Mouse (Mus musculus) cerebellum, postnatal 25 days (tissue): ENCODE results near the gene Aars2.
A peak's percentile ranks its signal among the peaks of the same experiment; 100 is the strongest.

Experiments
- DNase-seq, 2 experiments: peaks; one replicate each; pipeline ENCODE4 v3.0.0; 2021; ENCODE audit warnings: mixed read lengths in 2 of 2

The Aars2 gene

DNA sequence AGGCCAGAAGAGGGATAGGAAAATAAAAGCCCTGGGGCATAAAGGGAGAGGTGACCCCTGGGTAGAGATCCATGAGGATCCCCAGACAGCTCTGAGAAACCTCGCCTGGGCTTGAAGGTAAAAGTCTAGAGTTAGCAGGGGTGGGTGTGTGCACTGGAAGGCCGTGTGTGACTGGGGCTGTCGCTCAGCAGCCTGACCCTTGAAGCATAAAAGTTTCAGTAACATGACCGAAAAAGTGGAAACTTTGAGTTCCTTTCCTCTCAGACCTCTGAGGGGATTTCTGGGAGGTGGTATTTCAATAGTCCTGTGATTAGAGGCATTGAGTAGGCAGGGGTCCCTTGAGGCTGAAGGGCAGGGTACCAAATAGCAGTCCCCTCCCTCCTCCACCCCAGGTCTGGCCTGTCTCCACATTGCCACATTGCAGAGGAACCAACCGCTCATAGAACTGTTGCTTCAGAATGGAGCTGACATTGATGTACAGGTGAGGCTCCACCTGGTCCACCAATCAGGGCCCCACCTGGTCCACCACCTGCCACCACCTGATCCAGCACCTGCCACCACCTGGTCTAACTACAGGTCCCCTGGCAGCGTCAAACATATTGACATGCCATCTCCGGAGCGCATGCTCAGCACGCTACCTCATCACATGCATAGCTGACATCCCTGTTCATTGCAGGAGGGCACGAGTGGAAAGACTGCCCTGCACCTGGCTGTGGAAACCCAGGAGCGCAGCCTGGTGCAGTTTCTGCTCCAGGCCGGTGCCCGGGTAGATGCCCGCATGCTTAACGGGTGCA, 53.3 kb downstream of the Aars2 start:
- DNase-seq: peak; percentile 69 to 78

- no peak for DNase-seq
Observed at GRCm38 (mm10) chr17:45563216-45563615, 56.6 kb downstream of the Aars2 start.

- DNase-seq: peak; percentile 94 to 97
Observed at GRCm38 (mm10) chr17:45563655-45564530, 57.3 kb downstream of the Aars2 start, which contains the start of gene Slc35b2. Slc35b2 (plus strand) TSS chr17:45563874.

DNA sequence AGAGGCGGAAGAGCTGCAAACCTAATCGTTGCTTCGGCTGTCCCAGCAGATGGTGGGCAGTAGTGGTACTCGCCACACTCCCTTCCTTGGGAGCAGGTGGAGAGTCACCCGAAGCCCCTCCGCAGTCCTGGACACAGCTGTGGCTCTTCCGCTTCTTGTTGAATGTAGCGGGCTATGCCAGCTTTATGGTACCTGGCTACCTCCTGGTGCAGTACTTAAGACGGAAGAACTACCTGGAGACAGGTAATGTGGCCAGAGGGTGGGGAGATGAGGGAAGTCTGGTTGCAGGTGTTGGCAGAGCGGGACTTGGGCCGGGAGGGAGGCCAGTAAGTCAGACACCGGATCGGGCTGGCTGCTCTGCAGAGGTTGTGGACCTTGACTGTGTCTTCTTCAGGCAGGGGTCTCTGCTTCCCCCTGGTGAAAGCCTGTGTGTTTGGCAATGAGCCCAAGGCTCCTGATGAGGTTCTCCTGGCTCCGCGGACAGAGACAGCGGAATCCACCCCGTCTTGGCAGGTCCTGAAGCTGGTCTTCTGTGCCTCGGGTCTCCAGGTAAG, 58.0 kb downstream of the Aars2 start:
- DNase-seq: peak in 1 of 2 experiments; percentile 32

GRCm38 (mm10) chr17:45565103-45565502, 58.5 kb downstream of the Aars2 start:
- DNase-seq: no peak

- no peak for DNase-seq
Observed at GRCm38 (mm10) chr17:45566031-45566359, 59.4 kb downstream of the Aars2 start.

- peak in 1 of 2 experiments; percentile 43 for DNase-seq
Observed at GRCm38 (mm10) chr17:45566360-45567161, 59.9 kb downstream of the Aars2 start.

- DNase-seq: no peak
Observed at GRCm38 (mm10) chr17:45567162-45567601, 60.5 kb downstream of the Aars2 start.

GRCm38 (mm10) chr17:45568990-45569389, 62.3 kb downstream of the Aars2 start:
- DNase-seq: no peak

DNA sequence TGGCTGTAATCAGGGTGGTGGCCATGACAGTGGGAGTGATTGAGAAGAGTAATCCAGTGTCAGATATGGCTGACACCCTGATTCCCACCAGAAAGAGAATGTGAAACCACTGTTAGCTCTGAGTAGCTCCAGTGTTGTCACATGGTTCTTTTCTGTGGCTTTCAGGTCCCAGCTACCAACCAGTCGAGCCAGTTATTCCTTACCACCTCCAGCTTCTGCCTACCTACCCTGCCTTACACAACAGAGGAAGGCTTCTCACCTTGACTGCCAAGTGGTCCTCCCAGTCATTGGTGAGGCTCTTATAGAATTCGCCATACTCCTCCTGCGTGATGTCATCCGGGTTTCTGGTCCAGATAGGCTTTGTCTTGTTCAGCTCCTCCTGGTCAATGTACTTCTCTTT, 63.4 kb downstream of the Aars2 start:
- DNase-seq: no peak
